Mouse (Mus musculus): ENCODE results near the gene Hemgn. TPM values are rescaled to one million over a fixed set of nuclear protein-coding genes. Genes with fewer than 3 reads are reported as not detected.

The Hemgn gene
- polyA plus RNA-seq (2015; fragmentation: Illumina TruSeq; extraction: RNeasy Lipid Tissue Mini Kit (QIAGEN cat#74804); ENCODE audit: insufficient read depth, low read depth, low replicate concordance), result not detected

DNA sequence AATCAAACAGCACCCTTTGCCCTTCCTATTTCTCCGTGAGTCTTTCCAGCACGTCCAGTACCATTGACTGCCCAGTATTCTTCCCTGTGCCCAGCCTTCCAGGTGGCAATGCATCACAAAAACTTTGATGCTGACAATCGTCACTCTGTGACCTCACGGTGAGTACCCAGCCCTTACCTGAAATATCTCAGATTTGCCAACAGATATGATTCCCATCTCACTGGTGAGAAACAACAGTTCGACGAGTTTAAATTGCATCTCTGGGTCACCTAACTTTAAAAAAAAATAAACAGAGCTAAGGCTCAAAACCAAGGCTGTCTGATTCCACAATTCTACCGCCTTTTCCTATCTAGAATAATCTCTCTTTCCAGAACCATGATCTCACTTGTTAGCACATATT lies at the start of gene Hemgn:
Gene Hemgn, minus strand, starts transcription at position 101 of the 400 bp plus-strand sequence.

DNA sequence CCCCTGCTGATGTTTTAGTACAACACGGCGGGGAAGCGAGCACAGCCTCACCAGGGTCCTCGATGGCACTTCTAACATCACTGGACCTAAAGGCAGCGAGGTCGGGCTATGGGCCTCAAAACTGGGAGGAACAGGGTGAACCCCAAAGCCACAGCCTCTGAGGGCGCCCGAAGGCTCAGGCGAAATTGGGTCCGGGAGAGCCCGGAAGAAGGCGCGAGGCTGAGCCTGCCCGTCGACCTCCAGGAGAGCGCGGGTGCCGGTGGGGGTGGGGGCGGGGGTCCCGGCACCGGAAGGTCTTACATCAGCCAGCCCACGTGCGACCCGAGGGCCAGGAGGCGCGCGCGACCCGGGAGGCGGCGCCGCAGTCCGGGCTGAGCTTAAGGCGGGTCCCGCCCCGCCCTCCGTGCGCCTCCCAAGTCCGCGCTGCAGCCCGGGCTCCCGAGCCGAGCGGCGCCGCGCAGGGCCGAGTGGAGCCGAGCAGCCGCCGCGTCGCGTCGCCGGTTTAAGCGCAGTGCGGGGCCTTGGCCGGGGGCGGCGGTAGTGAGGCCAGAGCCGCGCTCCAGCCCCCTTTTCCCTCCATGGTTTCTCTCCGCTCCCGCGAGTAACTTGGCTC lies 37.3 kb upstream of the Hemgn start, which contains the start of gene Anp32b:
Gene Anp32b, plus strand, starts transcription at position 384 of the 613 bp plus-strand sequence.

DNA sequence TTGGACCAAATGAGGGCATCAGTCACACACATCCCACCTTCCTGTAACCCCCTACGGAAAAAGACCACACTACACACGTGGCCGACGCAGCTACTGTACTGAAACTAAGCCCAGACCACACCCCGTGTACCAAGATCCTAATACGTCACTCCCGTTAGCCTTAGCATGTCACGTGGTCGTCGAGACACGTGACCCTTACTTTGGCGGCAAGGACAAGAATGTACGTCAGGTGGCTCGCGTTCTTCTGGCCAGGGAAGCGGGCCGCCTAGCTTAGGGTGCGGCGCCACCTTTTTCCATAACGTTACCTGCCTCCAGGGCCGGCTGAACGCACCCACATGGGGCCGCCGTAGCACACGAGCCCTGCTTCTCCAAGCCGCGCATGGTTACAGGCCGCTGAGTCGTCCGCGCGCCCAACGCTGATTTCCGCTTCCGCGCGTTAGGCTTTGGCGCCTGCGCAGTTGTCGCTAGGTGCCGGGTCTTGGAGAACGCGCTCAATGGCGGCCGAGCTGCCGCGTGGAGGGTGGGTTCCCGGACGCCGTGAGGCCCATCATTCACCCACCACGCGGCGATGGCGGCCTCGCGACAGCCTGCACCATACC lies 24.2 kb downstream of the Hemgn start, which contains the start of gene Trmo:
Gene Trmo, minus strand, starts transcription at position 425 of the 599 bp plus-strand sequence.

Other genes starting within 250 kb of the Hemgn start
- gene Xpa, start 217.2 kb downstream of the Hemgn start, polyA plus RNA-seq (2015; fragmentation: Illumina TruSeq; extraction: RNeasy Lipid Tissue Mini Kit (QIAGEN cat#74804); ENCODE audit: insufficient read depth, low read depth, low replicate concordance), result 3.3 TPM
- gene Foxe1, start 69.9 kb downstream of the Hemgn start, polyA plus RNA-seq (2015; fragmentation: Illumina TruSeq; extraction: RNeasy Lipid Tissue Mini Kit (QIAGEN cat#74804); ENCODE audit: insufficient read depth, low read depth, low replicate concordance), result not detected
- 0.85 TPM for gene Trmo, start 24.1 kb downstream of the Hemgn start, polyA plus RNA-seq (2015; fragmentation: Illumina TruSeq; extraction: RNeasy Lipid Tissue Mini Kit (QIAGEN cat#74804); ENCODE audit: insufficient read depth, low read depth, low replicate concordance)
- gene Anp32b, start 37.4 kb upstream of the Hemgn start, polyA plus RNA-seq (2015; fragmentation: Illumina TruSeq; extraction: RNeasy Lipid Tissue Mini Kit (QIAGEN cat#74804); ENCODE audit: insufficient read depth, low read depth, low replicate concordance), result 25.5 TPM
- gene Nans, start 75.7 kb upstream of the Hemgn start, polyA plus RNA-seq (2015; fragmentation: Illumina TruSeq; extraction: RNeasy Lipid Tissue Mini Kit (QIAGEN cat#74804); ENCODE audit: insufficient read depth, low read depth, low replicate concordance), result 9.7 TPM
- 4.8 TPM for gene Trim14, start 122.6 kb upstream of the Hemgn start, polyA plus RNA-seq (2015; fragmentation: Illumina TruSeq; extraction: RNeasy Lipid Tissue Mini Kit (QIAGEN cat#74804); ENCODE audit: insufficient read depth, low read depth, low replicate concordance)
- 0.92 TPM for gene Coro2a, start 188.7 kb upstream of the Hemgn start, polyA plus RNA-seq (2015; fragmentation: Illumina TruSeq; extraction: RNeasy Lipid Tissue Mini Kit (QIAGEN cat#74804); ENCODE audit: insufficient read depth, low read depth, low replicate concordance)
- 1.00 TPM for gene Tbc1d2, start 236.7 kb upstream of the Hemgn start, polyA plus RNA-seq (2015; fragmentation: Illumina TruSeq; extraction: RNeasy Lipid Tissue Mini Kit (QIAGEN cat#74804); ENCODE audit: insufficient read depth, low read depth, low replicate concordance)